Mouse (Mus musculus) testis, adult 2 months (tissue): ENCODE results near the gene Ccdc121.

Experiments
- CTCF ChIP-seq: fragments of 200-500 bp; IDR thresholded peaks from 2 replicates; pipeline ENCODE4 v1.5.1; 2012; ENCODE audit warnings: low read depth, mild to moderate bottlenecking, inconsistent platforms, low read length, moderate library complexity; ENCODE audit not compliant: control insufficient read depth, insufficient read depth, insufficient replicate concordance
- POLR2A ChIP-seq: fragments of 200-500 bp; IDR thresholded peaks from 2 replicates; pipeline ENCODE4 v1.6.1; 2012; ENCODE audit warnings: low read depth, mild to moderate bottlenecking, inconsistent platforms, low read length, moderate library complexity; ENCODE audit not compliant: control insufficient read depth

GRCm38 (mm10) chr1:181539846-181540769 lies 28.9 kb upstream of the Ccdc121 start:
- no peak for TF ChIP-seq CTCF
- no peak for TF ChIP-seq POLR2A
